Mouse (Mus musculus) thymus, postnatal 10 days (tissue): ENCODE results near the gene Mrtfb.
"Not testable (repeated sequence)": the region's sequence is repeated elsewhere in the genome, so short reads cannot be mapped to it uniquely, and the experiment has no call there.

ENCODE experiments used
- DNase-seq, 2 experiments: peaks; one replicate each; pipeline ENCODE4 v3.0.0; 2021; ENCODE audit warnings: low spot score in 2 of 2

Mrtfb gene

GRCm38 (mm10) chr16:13276258-13276657, 20.0 kb downstream of the Mrtfb start:
- no peak for DNase-seq

- no peak for DNase-seq
Observed at GRCm38 (mm10) chr16:13276709-13277399, 20.6 kb downstream of the Mrtfb start.

GRCm38 (mm10) chr16:13286425-13286824, 30.1 kb downstream of the Mrtfb start:
- DNase-seq = not testable (repeated sequence)

- DNase-seq = no peak
Observed at GRCm38 (mm10) chr16:13297860-13298259, 41.6 kb downstream of the Mrtfb start.

- DNase-seq = no peak
Observed at GRCm38 (mm10) chr16:13298991-13299390, 42.7 kb downstream of the Mrtfb start.

GRCm38 (mm10) chr16:13306065-13306695, 49.9 kb downstream of the Mrtfb start:
- no peak for DNase-seq

- no peak for DNase-seq
Observed at GRCm38 (mm10) chr16:13310096-13310683, 53.9 kb downstream of the Mrtfb start.

GRCm38 (mm10) chr16:13311374-13311773, 55.1 kb downstream of the Mrtfb start:
- no peak for DNase-seq

GRCm38 (mm10) chr16:13313096-13313719, 56.9 kb downstream of the Mrtfb start:
- DNase-seq = no peak

GRCm38 (mm10) chr16:13323751-13324150, 67.5 kb downstream of the Mrtfb start:
- no peak for DNase-seq

- DNase-seq = no peak
Observed at GRCm38 (mm10) chr16:13326622-13327021, 70.3 kb downstream of the Mrtfb start.

GRCm38 (mm10) chr16:13328646-13329045, 72.4 kb downstream of the Mrtfb start:
- no peak for DNase-seq

GRCm38 (mm10) chr16:13329640-13330039, 73.4 kb downstream of the Mrtfb start:
- DNase-seq = no peak

- no peak for DNase-seq
Observed at GRCm38 (mm10) chr16:13330221-13330659, 74.0 kb downstream of the Mrtfb start.

- no peak for DNase-seq
Observed at GRCm38 (mm10) chr16:13331898-13332297, 75.6 kb downstream of the Mrtfb start.

- no peak for DNase-seq
Observed at GRCm38 (mm10) chr16:13332536-13332935, 76.3 kb downstream of the Mrtfb start.

- DNase-seq = no peak
Observed at GRCm38 (mm10) chr16:13333781-13334341, 77.6 kb downstream of the Mrtfb start.

- DNase-seq = no peak
Observed at GRCm38 (mm10) chr16:13336503-13337230, 80.4 kb downstream of the Mrtfb start.

GRCm38 (mm10) chr16:13338094-13338493, 81.8 kb downstream of the Mrtfb start:
- DNase-seq = no peak

- no peak for DNase-seq
Observed at GRCm38 (mm10) chr16:13339433-13339832, 83.2 kb downstream of the Mrtfb start.

- not testable (repeated sequence) for DNase-seq
Observed at GRCm38 (mm10) chr16:13345822-13346221, 89.5 kb downstream of the Mrtfb start.

- no peak for DNase-seq
Observed at GRCm38 (mm10) chr16:13350729-13351128, 94.4 kb downstream of the Mrtfb start.
